In the genomic region with DNA sequence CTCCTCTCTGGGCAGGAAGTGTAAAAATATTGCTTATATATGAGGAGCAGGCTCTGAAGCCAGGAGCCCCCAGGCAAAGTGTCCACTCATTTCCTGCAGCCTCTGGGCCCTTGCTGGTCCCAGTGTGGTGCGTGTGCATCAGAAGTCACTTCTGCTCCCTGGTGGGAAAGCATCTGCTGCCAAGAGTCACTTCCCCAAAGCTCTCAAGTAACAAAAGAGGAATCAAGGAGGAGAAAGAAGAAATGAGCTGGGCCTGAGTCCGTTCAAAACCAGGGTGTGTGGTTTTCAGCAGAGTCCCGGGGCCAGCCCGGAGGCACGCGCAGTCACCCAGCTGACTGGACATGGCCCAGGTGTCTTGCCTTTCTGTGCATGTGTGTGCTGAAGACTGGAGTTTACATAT, we compare ENCODE assay signal across 8 mouse cellular contexts. TPM values are rescaled to one million over a fixed set of nuclear protein-coding genes. Genes with fewer than 3 reads are reported as not detected.
DNase-seq lines count a peak whose midpoint lies in the region; ATAC-seq and TF ChIP-seq lines count a peak whose summit lies in the region.

No protein-coding gene starts in this region.

- H3K36me3 ChIP-seq in liver, adult 2 months (ENCODE audit: control insufficient read depth, insufficient read depth, low read length) = no peaks in the 10 kb centered on the region
- no peaks in the 10 kb centered on the region for H3K36me3 ChIP-seq in intestine, embryonic 16.5 days (ENCODE audit: control insufficient read depth, insufficient read depth, low read length)

- ATAC-seq in intestine, embryonic 16.5 days = no peak
- peak; percentile 73 for ATAC-seq in monocyte, adult 5-6 weeks (replicated peaks; ENCODE audit: insufficient number of reproducible peaks, low FRiP score, low TSS enrichment, poor library complexity, severe bottlenecking)

- no peak for TF ChIP-seq POLR2A in liver, adult 2 months (IDR thresholded peaks at IDR 0.05; ENCODE audit: extremely low read depth, insufficient read depth, low read length)
- no peak for TF ChIP-seq POLR2A in cortical plate, adult 2 months (IDR thresholded peaks at IDR 0.05; ENCODE audit: extremely low read depth, insufficient read depth, low read length)

- no peak for TF ChIP-seq CTCF in liver, adult 2 months (IDR thresholded peaks at IDR 0.05; ENCODE audit: low read depth, low read length)
- TF ChIP-seq CTCF in cortical plate, adult 2 months (IDR thresholded peaks at IDR 0.05; ENCODE audit: extremely low read depth, insufficient read depth, low read length) = no peak

- H3K27ac ChIP-seq in liver, adult 2 months (replicated peaks; ENCODE audit: insufficient read depth, low read depth, low read length) = peak overlapping the region; percentile 50
- peak overlapping the region; percentile 68; the same call in 1 of the 2 replicates for H3K27ac ChIP-seq in cortical plate, adult 2 months (ENCODE audit: insufficient read depth, low read length)
- H3K27ac ChIP-seq in intestine, embryonic 16.5 days (ENCODE audit: low read length) = peak overlapping the region; percentile 58

- peak; percentile 58 for DNase-seq in liver, adult 2 months (ENCODE audit: extremely low read depth, low read depth, low spot score)
- no peak for DNase-seq in liver
- no peak for DNase-seq in thymus, postnatal 36 days
- no peak for DNase-seq in frontal cortex, postnatal 14 days (ENCODE audit: low spot score in 2 of 2)
- no peak for DNase-seq in gastrocnemius, adult 18-20 months (ENCODE audit: low spot score)

- H3K79me2 ChIP-seq in liver, adult 2 months (ENCODE audit: control insufficient read depth, insufficient read depth, low read length) = no peaks in the 10 kb centered on the region

- peaks cover 20% of the 10 kb centered on the region for H3K4me1 ChIP-seq in liver, adult 2 months (ENCODE audit: control insufficient read depth, insufficient read depth, low read length)
- H3K4me1 ChIP-seq in cortical plate, adult 2 months (ENCODE audit: control insufficient read depth, insufficient read depth, low read length) = no peaks in the 10 kb centered on the region
- H3K4me1 ChIP-seq in intestine, embryonic 16.5 days (ENCODE audit: control insufficient read depth, insufficient read depth, low read length) = peaks cover 28% of the 10 kb centered on the region

- no peak overlapping the region for H3K4me3 ChIP-seq in liver, adult 2 months (ENCODE audit: insufficient read depth, low read depth, low read length)
- no peak overlapping the region for H3K4me3 ChIP-seq in cortical plate, adult 2 months (ENCODE audit: insufficient read depth, low read length)
- no peak overlapping the region for H3K4me3 ChIP-seq in intestine, embryonic 16.5 days (ENCODE audit: low read length)

- 75% methylated on average over 6 of the region's 6 CpGs for WGBS in liver, adult 2 months
- WGBS in intestine, embryonic 16.5 days = 68% methylated on average over 6 of the region's 6 CpGs

- H3K27me3 ChIP-seq in liver, adult 2 months (ENCODE audit: control insufficient read depth, insufficient read depth, low read length) = no peaks in the 10 kb centered on the region
- no peaks in the 10 kb centered on the region for H3K27me3 ChIP-seq in intestine, embryonic 16.5 days (replicated peaks; ENCODE audit: control insufficient read depth, insufficient read depth, low read length)

- H3K9me3 ChIP-seq in intestine, embryonic 16.5 days (ENCODE audit: control insufficient read depth, low read length) = no peaks in the 10 kb centered on the region

- H3K9ac ChIP-seq in liver, adult 2 months (ENCODE audit: low read depth, low read length) = no peak overlapping the region
- H3K9ac ChIP-seq in intestine, embryonic 16.5 days (ENCODE audit: low read depth, low read length) = peak overlapping the region; percentile 9; the same call in 1 of the 2 replicates

- H3K4me2 ChIP-seq in intestine, embryonic 16.5 days (ENCODE audit: low read depth, low read length) = no peak overlapping the region

RNA-seq across cellular contexts. Expression of gene Snn, which starts 54.6 kb away (rescaled TPM):
- total RNA-seq in liver, adult 2 months (2014; rRNA removed) = 1.0 and 1.9 TPM in 2 replicates
- polyA plus RNA-seq in liver, adult 2 months (2012; rRNA removed) = 1.2 and 2.5 TPM in 2 replicates
- polyA plus RNA-seq in cortical plate, adult 2 months (2012; rRNA removed) = 174 and 183 TPM in 2 replicates
- polyA plus RNA-seq in intestine, embryonic 16.5 days (2015; fragmentation: Nextera tagmentation; extraction: Ambion mirVana) = 19.1 and 20.4 TPM in 2 replicates
- 20.7 to 30.3 TPM (median 27.4 TPM) in 3 replicates for total RNA-seq in monocyte, adult 5-6 weeks (2017)
- total RNA-seq in gastrocnemius, adult 18-20 months (2021) = 1 to 10 TPM; 2.4 to 3.4 TPM

RNA-seq across cellular contexts. Expression of gene Litaf, which starts 59.9 kb away (rescaled TPM):
- total RNA-seq in liver, adult 2 months (2014; rRNA removed) = 27.4 and 44.2 TPM in 2 replicates
- 161 and 185 TPM in 2 replicates for polyA plus RNA-seq in liver, adult 2 months (2012; rRNA removed)
- polyA plus RNA-seq in cortical plate, adult 2 months (2012; rRNA removed) = 37.0 and 45.0 TPM in 2 replicates
- polyA plus RNA-seq in intestine, embryonic 16.5 days (2015; fragmentation: Nextera tagmentation; extraction: Ambion mirVana) = 110 and 114 TPM in 2 replicates
- total RNA-seq in monocyte, adult 5-6 weeks (2017) = 68.7 to 164 TPM (median 135 TPM) in 3 replicates
- 10 to 100 TPM in 1 of 2 experiments, 1 to 10 TPM in 1; 8.7 to 10.7 TPM for total RNA-seq in gastrocnemius, adult 18-20 months (2021)
